Mouse (Mus musculus) ES-E14 (cell line): Measurements from ENCODE around the gene Olfr1382. TPM values are rescaled to one million over a fixed set of nuclear protein-coding genes. Genes with fewer than 3 reads are reported as not detected.
"Not testable (repeated sequence)": the region's sequence is repeated elsewhere in the genome, so short reads cannot be mapped to it uniquely, and the experiment has no call there.

Experiments
- DNase-seq: peaks from one replicate; pipeline ENCODE4 v3.0.0-alpha.2; 2013; ENCODE audit warnings: low read depth, low spot score
- H3K27ac ChIP-seq: 2 replicates; pipeline ENCODE4 v1.5.1; 2012; ENCODE audit warnings: low read depth, mild to moderate bottlenecking, low read length, moderate library complexity, mixed read lengths; ENCODE audit not compliant: poor library complexity, insufficient read depth, severe bottlenecking
- H3K36me3 ChIP-seq: 2 replicates; pipeline ENCODE4 v1.6.1; 2012; ENCODE audit warnings: mild to moderate bottlenecking, low read length, moderate library complexity, mixed read lengths; ENCODE audit not compliant: control insufficient read depth, poor library complexity, insufficient read depth, severe bottlenecking
- H3K4me1 ChIP-seq, 2 experiments: fragments of 150-350 bp in 1 of 2; sonication (generic) in 1 of 2; 2 replicates each; pipeline ENCODE4 v1.6.1; 2012; ENCODE audit warnings: low read length in 2 of 2, mild to moderate bottlenecking in 1 of 2, mixed read lengths in 1 of 2; ENCODE audit not compliant: control insufficient read depth in 2 of 2, insufficient read depth in 2 of 2, poor library complexity in 1 of 2
- H3K4me3 ChIP-seq, 2 experiments: fragments of 150-350 bp in 1 of 2; sonication (generic) in 1 of 2; 2 replicates each; pipeline ENCODE4 v1.5.1; 2012; ENCODE audit warnings: low read length in 2 of 2, low read depth in 1 of 2, mild to moderate bottlenecking in 1 of 2, mixed read lengths in 1 of 2; ENCODE audit not compliant: insufficient read depth in 1 of 2, poor library complexity in 1 of 2, severe bottlenecking in 1 of 2
- H3K9ac ChIP-seq: 2 replicates; pipeline ENCODE4 v1.6.1; 2012; ENCODE audit warnings: low read depth, mild to moderate bottlenecking, low read length, mixed read lengths; ENCODE audit not compliant: poor library complexity, insufficient read depth, severe bottlenecking
- H3K9me3 ChIP-seq: fragments of 150-350 bp; sonication (generic); 2 replicates; pipeline ENCODE4 v1.6.1; 2012; ENCODE audit warnings: low read depth, mild to moderate bottlenecking, low read length; ENCODE audit not compliant: control insufficient read depth, insufficient read depth
- ZNF384 ChIP-seq: IDR thresholded peaks from 2 replicates; pipeline ENCODE4 v1.6.1; 2012; ENCODE audit warnings: low read depth, low read length, inconsistent platforms
- in situ Hi-C, 2 experiments: fragments of 600-800 bp; cut with MboI; formaldehyde crosslinking; loops; one replicate each; pipeline ENCODE4 v1.15.1; 2025; ENCODE audit warnings: low sequenced_read_pairs in 2 of 2, inconsistent platforms in 1 of 2; ENCODE audit not compliant: unreplicated experiment in 2 of 2
- total RNA-seq: library from RNA; depleted of rRNA; stranded (reverse); fragments of 300-350 nt; gene quantifications from 2 replicates; pipeline ENCODE4 v1.2.3, GENCODE M21; 2012; rRNA removed

Gene Olfr1382
- total RNA-seq, 1 experiment: not detected

DNA sequence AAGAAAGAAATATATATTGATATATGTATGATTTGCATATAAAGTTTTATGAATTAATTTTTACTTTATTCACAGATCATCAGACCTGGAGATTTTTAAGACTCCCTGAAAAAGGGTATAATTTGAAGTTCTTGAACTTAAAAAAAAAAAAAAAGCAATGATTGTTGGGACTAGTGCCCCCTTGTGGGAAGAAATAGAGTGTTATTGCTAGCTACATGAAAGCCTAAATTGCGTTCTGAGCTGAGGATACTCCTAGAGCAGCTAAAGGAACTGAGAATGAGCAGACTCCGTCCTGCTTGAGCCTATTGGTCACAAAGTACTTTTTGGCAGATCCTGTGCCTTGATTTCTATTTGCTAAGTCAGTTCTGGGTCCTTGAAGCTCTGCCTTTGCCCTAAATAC, 47.0 kb downstream of the Olfr1382 start:
- in situ Hi-C loops, H3K4me1 ChIP-seq, H3K9ac ChIP-seq, H3K9me3 ChIP-seq, H3K36me3 ChIP-seq, H3K27ac ChIP-seq, H3K4me3 ChIP-seq: not testable (repeated sequence)
- peak; percentile 33 for DNase-seq
- peak; percentile 98 for TF ChIP-seq ZNF384

DNA sequence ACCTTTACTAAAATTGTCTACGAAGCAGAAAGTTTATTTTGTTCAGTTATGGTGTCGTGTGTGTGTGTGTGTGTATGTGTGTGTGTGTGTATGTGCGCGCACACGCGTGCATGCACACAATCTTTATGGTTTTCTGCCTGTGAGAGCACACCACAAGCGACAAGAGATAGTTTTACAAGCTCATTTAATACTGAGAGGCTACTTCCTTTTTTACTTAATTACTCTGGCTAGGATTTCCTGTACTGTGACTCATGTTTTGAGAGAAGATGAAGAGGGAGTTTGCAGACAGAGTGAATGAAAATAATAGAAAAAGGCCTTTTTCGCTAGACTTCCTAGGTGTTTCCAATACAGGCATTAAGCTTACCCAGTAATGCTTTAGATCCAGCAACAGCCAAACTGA, 52.4 kb downstream of the Olfr1382 start:
- H3K4me3 ChIP-seq, H3K27ac ChIP-seq, in situ Hi-C loops, DNase-seq, H3K9ac ChIP-seq, H3K9me3 ChIP-seq, H3K36me3 ChIP-seq, H3K4me1 ChIP-seq: not testable (repeated sequence)

Other genes with a start within 250 kb of the Olfr1382 start
- not detected in 2 replicates for gene Olfr1393, start 249.9 kb upstream of the Olfr1382 start, total RNA-seq
- gene Olfr1392, start 243.0 kb upstream of the Olfr1382 start, total RNA-seq: not detected in 2 replicates
- gene Olfr10, start 223.5 kb upstream of the Olfr1382 start, total RNA-seq: not detected in 2 replicates
- gene Olfr1391, start 205.5 kb upstream of the Olfr1382 start, total RNA-seq: not detected in 2 replicates
- not detected in 2 replicates for gene Olfr1390, start 193.1 kb upstream of the Olfr1382 start, total RNA-seq
- gene Olfr1389, start 105.2 kb upstream of the Olfr1382 start, total RNA-seq: not detected in 2 replicates
- gene Olfr1388, start 91.6 kb upstream of the Olfr1382 start, total RNA-seq: 8.4 and 9.4 TPM in 2 replicates
- gene Olfr1387, start 72.9 kb upstream of the Olfr1382 start, total RNA-seq: not detected in 2 replicates
- gene Olfr1386, start 63.2 kb upstream of the Olfr1382 start, total RNA-seq: not detected in 2 replicates
- 0.04 and 0.26 TPM in 2 replicates for gene Olfr1385, start 39.2 kb upstream of the Olfr1382 start, total RNA-seq
- gene Olfr1384, start 21.5 kb upstream of the Olfr1382 start, total RNA-seq: not detected in 2 replicates
- not detected in 2 replicates for gene Olfr1383, start 8.6 kb upstream of the Olfr1382 start, total RNA-seq
- gene Olfr1381, start 15.2 kb downstream of the Olfr1382 start, total RNA-seq: not detected in 2 replicates
- gene Olfr1380, start 28.6 kb downstream of the Olfr1382 start, total RNA-seq: not detected in 2 replicates
- gene Flt4, start 81.0 kb downstream of the Olfr1382 start, total RNA-seq: 4.3 and 6.7 TPM in 2 replicates
- 1.4 and 1.6 TPM in 2 replicates for gene Scgb3a1, start 135.4 kb downstream of the Olfr1382 start, total RNA-seq
- 39.4 and 45.8 TPM in 2 replicates for gene Cnot6, start 184.5 kb downstream of the Olfr1382 start, total RNA-seq